22 mouse cellular contexts compared by ENCODE assay signal in the genomic region with DNA sequence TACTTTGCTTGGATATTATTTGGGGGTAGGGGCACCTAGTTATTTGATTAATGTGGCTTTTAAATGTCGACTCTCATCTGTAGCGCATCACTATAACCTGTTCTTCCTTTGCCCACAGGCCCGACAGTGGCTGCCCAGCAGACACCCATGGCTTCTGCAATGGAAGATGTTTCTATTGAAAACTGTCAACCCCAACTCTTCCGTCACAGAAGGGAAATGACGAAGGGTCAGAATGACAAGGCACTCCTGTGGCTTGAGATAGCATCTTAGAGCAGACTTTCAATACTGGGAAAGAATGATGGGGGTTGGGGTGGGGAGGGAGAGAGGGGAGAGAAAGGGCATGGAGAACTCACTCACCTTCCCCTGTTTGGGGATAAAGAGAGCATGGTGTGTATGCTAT.
DNase-seq lines count a peak whose midpoint lies in the region; ATAC-seq lines count a peak whose summit lies in the region.
"Had no signal": no experiment of that assay in that cellular context is flagged by ENCODE, and none has a peak within 500 bp of the region (broad histone marks: within the 10 kb centered on the region; RNA-seq: fewer than 3 reads in every experiment).

No protein-coding gene starts in this region.

- DNase-seq in 416B (ENCODE audit: low read depth) = peak; percentile 88
- peak; percentile 53 for DNase-seq in CD4-positive, CD25-positive, alpha-beta regulatory T cell, adult 2 months (ENCODE audit: low read depth, low spot score)
- no peak for DNase-seq in spleen, adult 18-20 months
- DNase-seq in layer of hippocampus, postnatal 10 days (ENCODE audit: low spot score in 2 of 2) = no peak
- DNase-seq in heart, adult 9 months (ENCODE audit: low spot score in 2 of 2) = no peak
- DNase-seq: adrenal gland, adult 2 months; adrenal gland, postnatal 14 days; cerebellum, adult 11 months; cerebellum, adult 2 months; cerebellum, adult 9-11 months; cerebellum, postnatal 25 days; gastrocnemius, postnatal 10 days; gastrocnemius, postnatal 36 days; heart, adult 11 months; heart, postnatal 14 days; heart, postnatal 4 days; kidney, adult 18-20 months had no signal

- ATAC-seq in granulocyte monocyte progenitor cell, adult 5-6 weeks (replicated peaks; ENCODE audit: poor library complexity, severe bottlenecking) = peak; percentile 29; the same call in 1 of the 2 replicates
- ATAC-seq in megakaryocyte, adult 5-6 weeks (ENCODE audit: poor library complexity, severe bottlenecking) = peak; percentile 55
- ATAC-seq: forebrain, embryonic 15.5 days; hindbrain, postnatal 0 days; intestine, embryonic 15.5 days had no signal

Comparison
In these comparisons a context has a peak if more than half of its experiments do, and no peak if none do; other contexts are left out.
1. DNase-seq: peak in 416B (single experiment) and CD4-positive, CD25-positive, alpha-beta regulatory T cell, adult 2 months (single experiment); none in spleen, adult 18-20 months (0 of 2), layer of hippocampus, postnatal 10 days (0 of 2) and heart, adult 9 months (0 of 2).